Mouse (Mus musculus) C2C12 (cell line): ENCODE data around the gene Rps19bp1.
A peak's percentile ranks its signal among the peaks of the same experiment; 100 is the strongest.

ENCODE experiments used
- CEBPB ChIP-seq: IDR thresholded peaks from one replicate; pipeline ENCODE4 v1.6.1; 2011; ENCODE audit warnings: low read depth, mild to moderate bottlenecking, control low read depth, moderate library complexity
- CTCF ChIP-seq: IDR thresholded peaks from one replicate; pipeline ENCODE4 v1.5.1; 2011; ENCODE audit not compliant: control insufficient read depth, insufficient read depth, insufficient read length
- FOSL1 ChIP-seq: IDR thresholded peaks from one replicate; pipeline ENCODE4 v1.8.0; 2011; ENCODE audit warnings: mild to moderate bottlenecking, low read length; ENCODE audit not compliant: poor library complexity, insufficient read depth, severe bottlenecking
- MAX ChIP-seq: IDR thresholded peaks from one replicate; pipeline ENCODE4 v1.6.1; 2011; ENCODE audit warnings: mild to moderate bottlenecking, control low read depth
- MYOD1 ChIP-seq: IDR thresholded peaks from one replicate; pipeline ENCODE4 v1.6.1; 2011; ENCODE audit warnings: low read depth; ENCODE audit not compliant: control insufficient read depth, insufficient read length

- TF ChIP-seq CTCF (peak; percentile 96), FOSL1 (no peak), MYOD1 (no peak), CEBPB (no peak), MAX (peak; percentile 79)
Measured at GRCm38 (mm10) chr15:80260677-80261076, 3.4 kb downstream of the Rps19bp1 start.
